ENCODE assay signal across 8 mouse cellular contexts in genomic region chr7:111082043-111082821, GRCm38 (mm10). TPM values are rescaled to one million over a fixed set of nuclear protein-coding genes. Genes with fewer than 3 reads are reported as not detected.
DNase-seq lines count a peak whose midpoint lies in the region; ATAC-seq and TF ChIP-seq lines count a peak whose summit lies in the region.

No protein-coding gene starts in this region.

- H3K27ac ChIP-seq in embryonic fibroblast, embryonic 13.5 days (ENCODE audit: insufficient read depth, low read length): peak overlapping the region; percentile 99
- peak overlapping the region; percentile 98 for H3K27ac ChIP-seq in heart, embryonic 10.5 days
- peak overlapping the region; percentile 100 for H3K27ac ChIP-seq in kidney, embryonic 15.5 days
- H3K27ac ChIP-seq in limb, embryonic 15.5 days: peak overlapping the region; percentile 99
- peak overlapping the region; percentile 97 for H3K27ac ChIP-seq in midbrain, postnatal 0 days (ENCODE audit: low read depth, low read length)

- peak overlapping the region; percentile 100 for H3K9ac ChIP-seq in kidney, embryonic 15.5 days
- H3K9ac ChIP-seq in limb, embryonic 15.5 days: peak overlapping the region; percentile 98
- H3K9ac ChIP-seq in midbrain, postnatal 0 days (replicated peaks; ENCODE audit: low read length, poor library complexity, severe bottlenecking): peak overlapping the region; percentile 86

- no peak; the same call in 1 of the 2 replicates for TF ChIP-seq POLR2A in embryonic fibroblast, embryonic 13.5 days (IDR thresholded peaks at IDR 0.05; ENCODE audit: low read depth, low read length)

- H3K4me1 ChIP-seq in embryonic fibroblast, embryonic 13.5 days (ENCODE audit: control insufficient read depth, insufficient read depth, low read length): no peaks in the 10 kb centered on the region
- peaks cover 5% of the 10 kb centered on the region; the same call in 1 of the 2 replicates for H3K4me1 ChIP-seq in heart, embryonic 10.5 days
- peaks cover 22% of the 10 kb centered on the region for H3K4me1 ChIP-seq in kidney, embryonic 15.5 days
- peaks cover 20% of the 10 kb centered on the region for H3K4me1 ChIP-seq in limb, embryonic 15.5 days
- peaks cover 5% of the 10 kb centered on the region; the same call in 1 of the 2 replicates for H3K4me1 ChIP-seq in midbrain, postnatal 0 days (ENCODE audit: insufficient read depth, low read length)

- peaks cover 44% of the 10 kb centered on the region for H3K36me3 ChIP-seq in heart, embryonic 10.5 days
- H3K36me3 ChIP-seq in kidney, embryonic 15.5 days: peaks cover 42% of the 10 kb centered on the region
- peaks cover 38% of the 10 kb centered on the region for H3K36me3 ChIP-seq in limb, embryonic 15.5 days
- H3K36me3 ChIP-seq in midbrain, postnatal 0 days (ENCODE audit: insufficient read depth, low read length): peaks cover 27% of the 10 kb centered on the region

- peak; percentile 69 for DNase-seq in A20 (ENCODE audit: low read depth, low spot score)
- peak; percentile 91 for DNase-seq in brain, adult 2 months (ENCODE audit: low read depth, low spot score)
- DNase-seq in heart, embryonic 10.5 days (ENCODE audit: low spot score): peak; percentile 87
- peak; percentile 93 for DNase-seq in midbrain, postnatal 0 days (ENCODE audit: low spot score)
- peak; percentile 87 to 91 for DNase-seq in spleen, postnatal 10 days (ENCODE audit: low spot score in 2 of 2)

- TF ChIP-seq CTCF in embryonic fibroblast, embryonic 13.5 days (IDR thresholded peaks at IDR 0.05; ENCODE audit: borderline replicate concordance, insufficient read depth, low read length): no peak
- TF ChIP-seq CTCF in midbrain, postnatal 0 days (IDR thresholded peaks at IDR 0.05): peak; percentile 30; the same call in 1 of the 2 replicates

- peak overlapping the region; percentile 94 for H3K4me3 ChIP-seq in embryonic fibroblast, embryonic 13.5 days (ENCODE audit: insufficient read depth, low read length)
- peak overlapping the region; percentile 89 for H3K4me3 ChIP-seq in heart, embryonic 10.5 days
- peak overlapping the region; percentile 97 for H3K4me3 ChIP-seq in kidney, embryonic 15.5 days (replicated peaks)
- H3K4me3 ChIP-seq in limb, embryonic 15.5 days: peak overlapping the region; percentile 85
- H3K4me3 ChIP-seq in midbrain, postnatal 0 days (ENCODE audit: low read depth, low read length): peak overlapping the region; percentile 94

- no peaks in the 10 kb centered on the region for H3K9me3 ChIP-seq in heart, embryonic 10.5 days
- H3K9me3 ChIP-seq in kidney, embryonic 15.5 days (replicated peaks): no peaks in the 10 kb centered on the region
- no peaks in the 10 kb centered on the region for H3K9me3 ChIP-seq in limb, embryonic 15.5 days
- no peaks in the 10 kb centered on the region for H3K9me3 ChIP-seq in midbrain, postnatal 0 days (ENCODE audit: low read length)

- H3K27me3 ChIP-seq in heart, embryonic 10.5 days (ENCODE audit: insufficient read depth, poor library complexity, severe bottlenecking): no peaks in the 10 kb centered on the region
- no peaks in the 10 kb centered on the region for H3K27me3 ChIP-seq in kidney, embryonic 15.5 days
- H3K27me3 ChIP-seq in limb, embryonic 15.5 days: no peaks in the 10 kb centered on the region
- H3K27me3 ChIP-seq in midbrain, postnatal 0 days (ENCODE audit: insufficient read depth, low read length): no peaks in the 10 kb centered on the region

- H3K4me2 ChIP-seq in kidney, embryonic 15.5 days: peak overlapping the region; percentile 79
- peak overlapping the region; percentile 62 for H3K4me2 ChIP-seq in limb, embryonic 15.5 days
- H3K4me2 ChIP-seq in midbrain, postnatal 0 days (ENCODE audit: low read depth, low read length, poor library complexity, severe bottlenecking): peak overlapping the region; percentile 59

- WGBS in heart, embryonic 10.5 days: under 1% methylated on average over 80 of the region's 83 CpGs
- under 1% methylated on average over 81 of the region's 83 CpGs for WGBS in kidney, embryonic 15.5 days
- 1% methylated on average over 78 of the region's 83 CpGs for WGBS in limb, embryonic 15.5 days
- 0% methylated on average over 70 of the region's 83 CpGs for WGBS in midbrain, postnatal 0 days

- ATAC-seq in kidney, embryonic 15.5 days (replicated peaks; ENCODE audit: low FRiP score): peak; percentile 76
- ATAC-seq in limb, embryonic 15.5 days (ENCODE audit: insufficient number of reproducible peaks, low FRiP score, low TSS enrichment, low read depth): peak; percentile 77
- peak; percentile 82 for ATAC-seq in midbrain, postnatal 0 days (ENCODE audit: low FRiP score)

RNA-seq across cellular contexts. Expression of gene Eif4g2, which starts 0.6 kb away (rescaled TPM):
- polyA plus RNA-seq in embryonic fibroblast, embryonic 13.5 days (2011; ENCODE audit: insufficient read length, low read depth, missing spikeins): 1,344 and 1,778 TPM in 2 replicates
- 914 and 925 TPM in 2 replicates for polyA plus RNA-seq in heart, embryonic 10.5 days (2016; fragmentation: Nextera tagmentation; extraction: Ambion mirVana)
- polyA plus RNA-seq in kidney, embryonic 15.5 days (2015; fragmentation: Nextera tagmentation; extraction: Ambion mirVana): 872 and 889 TPM in 2 replicates
- 697 and 725 TPM in 2 replicates for polyA plus RNA-seq in limb, embryonic 15.5 days (2015; fragmentation: Nextera tagmentation; extraction: Ambion mirVana)
- 497 and 556 TPM in 2 replicates for total RNA-seq in midbrain, postnatal 0 days (2014; rRNA removed)
- polyA plus RNA-seq in midbrain, postnatal 0 days (2015; fragmentation: Nextera tagmentation; extraction: Ambion mirVana): 804 and 868 TPM in 2 replicates

RNA-seq across cellular contexts. Expression of gene Ctr9, which starts 53.5 kb away (rescaled TPM):
- polyA plus RNA-seq in embryonic fibroblast, embryonic 13.5 days (2011; ENCODE audit: insufficient read length, low read depth, missing spikeins): 41.9 and 42.3 TPM in 2 replicates
- polyA plus RNA-seq in heart, embryonic 10.5 days (2016; fragmentation: Nextera tagmentation; extraction: Ambion mirVana): 52.3 and 63.1 TPM in 2 replicates
- 71.6 and 78.1 TPM in 2 replicates for polyA plus RNA-seq in kidney, embryonic 15.5 days (2015; fragmentation: Nextera tagmentation; extraction: Ambion mirVana)
- polyA plus RNA-seq in limb, embryonic 15.5 days (2015; fragmentation: Nextera tagmentation; extraction: Ambion mirVana): 62.1 and 62.7 TPM in 2 replicates
- total RNA-seq in midbrain, postnatal 0 days (2014; rRNA removed): 38.7 and 50.3 TPM in 2 replicates
- 59.5 and 63.3 TPM in 2 replicates for polyA plus RNA-seq in midbrain, postnatal 0 days (2015; fragmentation: Nextera tagmentation; extraction: Ambion mirVana)

Comparison
In these comparisons a context has a peak if more than half of its experiments do, and no peak if none do; other contexts are left out.
1. Peak in every context shown above with its lines: DNase-seq, ATAC-seq, H3K4me3 ChIP-seq and H3K27ac ChIP-seq.